Mouse (Mus musculus) gastrocnemius, postnatal 25 days (tissue): ENCODE measurements at regions not wholly inside any gene's neighbourhood (a gene's known extent, or its start where the extent isn't known, plus 50 kb on each side); places are given as distances from the start of the nearest gene placed in this dataset.

ENCODE experiments used
- DNase-seq: peaks from one replicate; pipeline ENCODE4 v3.0.0; 2022

GRCm38 (mm10) chr1:138011581-138011980 is 163.9 kb downstream of the Ptprc start:
- no peak for DNase-seq

- DNase-seq: peak; percentile 19
These were observed 164.5 kb downstream of the Ptprc start for GRCm38 (mm10) chr1:138010910-138011477.

DNA sequence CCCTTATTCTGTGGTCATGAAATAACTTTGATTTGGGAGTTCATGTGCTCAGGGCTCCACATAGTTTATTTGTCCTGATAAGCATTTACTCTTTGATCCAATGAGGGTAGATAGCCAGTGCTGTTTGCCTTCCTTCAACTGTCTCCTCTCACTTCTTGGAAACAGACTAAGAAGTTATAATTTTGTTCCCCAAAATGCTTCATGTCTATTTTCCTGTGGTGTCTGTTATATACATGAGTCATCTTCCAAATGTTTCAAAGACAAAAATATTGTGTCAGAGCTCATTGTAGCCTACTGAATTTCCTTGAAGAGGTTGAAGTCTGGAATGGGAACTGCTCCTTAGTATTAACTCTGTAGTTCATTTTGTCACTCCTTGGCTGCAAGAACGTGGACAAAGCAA is 168.7 kb downstream of the Ptprc start:
- DNase-seq: no peak

DNA sequence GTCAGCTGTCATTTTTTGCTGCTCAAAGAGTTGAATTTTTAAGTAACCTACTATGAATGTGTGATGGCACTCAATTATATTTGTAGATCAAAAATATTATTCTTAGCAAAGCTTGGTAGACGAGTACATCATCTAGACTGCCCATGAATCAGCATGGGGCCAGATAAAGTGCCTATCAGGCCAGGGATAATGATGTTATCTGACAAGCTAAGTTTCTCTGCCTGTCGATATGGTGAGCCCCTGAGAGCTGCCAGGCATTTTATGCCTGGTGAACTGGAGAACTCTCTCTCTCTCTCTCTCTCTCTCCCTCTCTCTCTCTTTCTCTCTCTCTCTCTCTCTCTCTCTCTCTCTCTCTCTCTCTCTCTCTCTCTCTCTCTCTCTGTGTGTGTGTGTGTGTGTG is 171.2 kb downstream of the Ptprc start:
- DNase-seq: no peak

- no peak for DNase-seq
These were observed 176.1 kb downstream of the Ptprc start for GRCm38 (mm10) chr1:137999268-137999900.

GRCm38 (mm10) chr1:137996041-137996440 is 179.5 kb downstream of the Ptprc start:
- no peak for DNase-seq

- no peak for DNase-seq
These were observed 183.6 kb downstream of the Ptprc start for GRCm38 (mm10) chr1:137991936-137992335.

- DNase-seq: no peak
These were observed 184.1 kb downstream of the Ptprc start for GRCm38 (mm10) chr1:137991412-137991811.

GRCm38 (mm10) chr1:137973406-137973805 is 202.1 kb downstream of the Ptprc start:
- DNase-seq: no peak

- no peak for DNase-seq
These were observed 202.7 kb downstream of the Ptprc start for GRCm38 (mm10) chr1:137972620-137973350.

GRCm38 (mm10) chr1:137966151-137966836 is 209.2 kb downstream of the Ptprc start:
- DNase-seq: no peak

DNA sequence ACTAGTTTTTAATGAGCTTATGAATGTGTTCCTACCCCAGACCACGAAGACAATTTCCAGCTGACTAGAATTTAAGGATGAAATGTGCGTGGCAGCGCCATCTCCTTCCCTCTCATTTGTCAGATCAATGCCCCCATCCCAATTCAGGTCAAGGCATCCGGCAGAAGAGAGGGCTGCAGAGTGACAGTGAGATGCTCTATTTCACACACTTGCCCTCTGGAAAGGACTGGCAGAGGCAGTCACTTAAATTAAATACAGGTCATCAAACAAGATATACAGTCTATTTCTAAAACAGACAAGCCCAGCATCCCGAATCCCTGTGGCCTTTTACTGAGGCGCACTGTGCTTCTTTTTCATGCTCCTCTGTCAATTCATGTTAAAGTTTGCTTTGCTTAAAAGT is 211.9 kb downstream of the Ptprc start:
- no peak for DNase-seq

DNA sequence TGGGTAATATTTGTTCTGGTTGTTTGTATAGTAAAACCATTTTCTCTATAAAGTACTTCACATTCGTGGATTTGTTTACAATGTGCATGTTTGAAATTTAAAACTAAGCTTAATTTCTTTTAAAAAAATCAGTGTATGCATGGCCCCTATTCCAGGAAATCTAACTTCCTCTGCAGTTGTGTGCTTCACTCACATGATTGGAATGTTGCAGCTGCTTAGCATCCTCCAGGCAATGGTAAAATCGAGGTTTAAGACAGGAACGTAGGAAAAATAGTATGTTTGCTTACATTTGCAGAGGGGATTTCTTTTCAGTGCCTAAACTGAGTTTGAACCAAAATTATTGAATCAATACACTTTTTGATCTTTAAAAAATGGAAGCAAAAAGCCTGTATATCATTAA is 217.5 kb downstream of the Ptprc start:
- DNase-seq: no peak

DNA sequence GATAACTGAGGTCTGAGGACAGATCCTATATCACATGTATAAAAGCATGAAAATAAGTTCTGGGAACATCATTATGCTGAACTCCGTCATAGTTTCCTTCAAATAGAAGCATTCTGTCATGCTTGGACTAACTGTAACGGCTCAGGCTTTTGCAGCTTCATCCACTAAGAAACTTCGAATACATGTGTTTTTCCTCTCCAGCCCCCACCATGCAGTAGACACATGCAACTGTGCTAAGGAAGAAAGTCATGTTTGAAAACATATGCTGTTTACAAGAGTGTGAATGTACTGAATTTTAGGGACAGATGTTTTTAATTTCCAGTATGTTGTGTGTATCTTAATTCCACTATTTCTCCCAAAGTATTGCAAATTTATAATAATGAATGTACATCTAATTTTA is 219.5 kb downstream of the Ptprc start:
- DNase-seq: no peak

- no peak for DNase-seq
These were observed 220.4 kb downstream of the Ptprc start for GRCm38 (mm10) chr1:137955139-137955538.

- no peak for DNase-seq
These were observed 222.1 kb downstream of the Ptprc start for GRCm38 (mm10) chr1:137953369-137953768.

DNA sequence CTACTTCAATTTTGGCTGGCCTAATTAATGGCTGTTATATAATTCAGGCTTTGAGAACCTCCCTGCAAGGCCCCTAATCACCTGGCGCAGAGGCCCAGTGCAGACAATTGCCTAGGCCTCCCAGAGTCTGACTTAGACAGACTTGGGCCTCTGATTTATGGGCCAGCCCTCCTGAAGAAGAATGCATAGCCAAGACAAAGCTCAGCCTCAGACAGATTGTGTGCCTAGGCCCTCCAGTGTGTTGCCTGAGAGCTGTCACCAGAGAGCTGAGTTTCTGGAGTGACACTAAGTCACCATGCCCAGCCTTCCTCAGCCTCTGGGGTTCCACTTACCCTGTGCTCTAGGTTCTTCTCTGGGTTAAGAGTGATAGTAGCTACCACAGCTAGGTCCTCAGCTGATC is 222.7 kb downstream of the Ptprc start:
- no peak for DNase-seq

DNA sequence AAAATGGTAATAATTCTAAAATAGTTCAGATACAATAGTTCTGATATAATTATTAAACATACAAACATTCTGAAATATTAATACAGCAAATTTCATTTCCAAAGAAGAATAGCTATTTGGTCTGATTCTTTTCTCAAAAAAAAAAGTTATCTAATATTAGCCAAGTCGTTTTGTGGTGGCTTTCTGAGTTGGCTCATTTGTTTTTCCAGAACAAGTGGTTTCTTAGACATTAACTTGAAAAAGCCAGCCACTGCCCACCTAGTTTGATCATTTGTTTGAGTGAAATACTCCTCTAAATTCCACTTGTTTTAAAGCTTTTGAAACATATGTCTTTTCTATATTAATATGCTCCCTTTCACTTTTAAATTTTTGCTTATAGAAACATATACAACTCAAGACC is 227.6 kb downstream of the Ptprc start:
- DNase-seq: no peak

DNA sequence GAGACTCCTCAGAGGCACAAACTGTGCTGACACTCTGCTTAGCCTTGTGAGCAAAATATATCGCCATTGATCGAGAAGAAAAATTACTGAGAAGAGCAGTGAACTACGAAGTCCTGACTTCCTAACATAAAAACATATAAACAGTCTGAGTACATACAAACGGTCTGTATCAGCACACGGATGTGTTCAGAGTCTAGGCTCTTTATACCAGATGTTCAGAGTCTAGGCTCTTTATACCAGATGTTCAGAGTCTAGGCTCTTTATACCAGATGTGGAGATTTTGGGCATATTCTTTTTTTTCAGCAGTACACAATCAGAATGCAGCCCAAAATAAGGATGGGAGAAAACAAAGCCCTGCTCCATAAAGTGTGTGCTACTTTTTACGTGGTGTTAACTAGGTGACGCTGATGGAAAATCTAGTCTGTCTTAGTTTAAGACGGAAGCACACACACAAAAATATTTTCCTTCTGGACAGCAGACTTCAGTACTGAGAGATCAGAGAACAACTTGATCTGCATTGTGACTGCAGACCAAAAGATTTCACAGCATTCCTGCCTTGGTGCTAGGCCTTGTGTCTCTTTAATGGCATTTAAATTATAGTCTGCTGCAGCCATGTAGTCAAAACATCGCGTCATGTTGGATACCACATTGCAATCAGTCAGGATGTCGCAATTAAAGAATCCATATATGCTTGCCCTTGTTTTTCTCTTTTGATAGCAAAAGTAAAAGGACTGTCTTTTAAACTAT is 233.6 kb downstream of the Ptprc start:
- DNase-seq: no peak

DNA sequence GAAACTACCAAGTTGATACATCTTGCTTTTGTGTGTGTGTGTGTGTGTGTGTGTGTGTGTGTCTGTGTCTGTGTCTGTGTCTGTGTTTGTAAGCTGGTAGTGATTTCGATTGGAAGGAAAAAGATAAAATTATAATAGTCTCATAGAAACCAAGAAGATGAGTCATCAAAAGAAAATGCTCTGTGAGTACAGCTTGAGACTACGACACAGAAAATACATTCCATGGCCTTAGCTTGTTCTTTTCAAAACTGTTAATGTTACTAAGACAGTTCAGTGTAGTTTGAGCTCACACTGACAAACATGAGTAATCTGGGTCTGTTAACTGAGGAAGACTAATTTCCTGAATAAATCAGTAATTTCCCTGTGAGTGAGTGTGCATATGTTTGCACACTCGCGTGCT is 239.8 kb downstream of the Ptprc start:
- no peak for DNase-seq

DNA sequence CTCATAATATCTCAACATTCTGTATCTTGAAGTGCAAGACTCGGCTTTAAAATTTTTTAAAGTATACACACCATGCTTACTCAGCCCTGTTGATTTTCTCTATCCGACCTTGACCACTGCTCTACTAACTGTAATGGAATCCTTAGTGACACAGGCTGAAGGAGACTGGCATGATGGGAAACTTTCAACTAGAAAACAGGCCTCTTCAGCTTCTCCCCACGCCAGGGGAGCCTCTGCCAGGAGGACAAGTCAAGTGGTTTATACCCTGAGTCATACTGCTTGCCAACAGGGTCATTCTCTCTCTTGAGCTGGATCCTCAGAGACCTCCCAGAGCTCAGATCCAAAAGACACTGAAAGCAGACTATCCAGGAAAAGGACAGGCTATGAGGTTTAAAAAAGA is 245.7 kb downstream of the Ptprc start:
- no peak for DNase-seq

DNA sequence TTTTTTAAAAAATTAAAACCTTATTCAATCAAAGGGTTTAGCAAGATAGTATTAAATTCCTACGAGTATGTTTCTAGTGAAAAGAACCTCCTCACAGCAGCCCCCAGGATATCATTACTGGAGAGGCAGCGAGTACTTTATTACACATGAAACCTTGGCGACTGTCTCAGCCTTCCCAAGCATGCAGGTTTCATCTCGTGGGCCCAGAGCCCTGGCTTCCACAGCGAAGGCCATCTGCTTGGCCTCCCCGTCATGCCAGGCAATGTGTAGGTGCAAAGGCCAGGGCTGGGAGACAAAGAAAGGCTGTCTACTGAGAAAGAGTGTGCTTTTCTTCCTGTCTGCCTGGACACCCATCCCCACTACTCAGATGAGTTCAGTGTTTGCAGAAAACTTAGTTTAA is 247.0 kb downstream of the Ptprc start:
- DNase-seq: peak; percentile 33
